Mouse (Mus musculus) C2C12 (cell line): ENCODE measurements around the gene Flot1.

Experiments
- CEBPB ChIP-seq: IDR thresholded peaks from one replicate; pipeline ENCODE4 v1.6.1; 2011; ENCODE audit warnings: low read depth, mild to moderate bottlenecking, control low read depth, moderate library complexity
- CTCF ChIP-seq: IDR thresholded peaks from one replicate; pipeline ENCODE4 v1.5.1; 2011; ENCODE audit not compliant: control insufficient read depth, insufficient read depth, insufficient read length
- FOSL1 ChIP-seq: IDR thresholded peaks from one replicate; pipeline ENCODE4 v1.8.0; 2011; ENCODE audit warnings: mild to moderate bottlenecking, low read length; ENCODE audit not compliant: poor library complexity, insufficient read depth, severe bottlenecking
- USF1 ChIP-seq: IDR thresholded peaks from one replicate; pipeline ENCODE4 v1.6.1; 2011; ENCODE audit warnings: low read depth, mild to moderate bottlenecking, control low read depth, moderate library complexity

- no peak for TF ChIP-seq CTCF
- TF ChIP-seq CEBPB: no peak
- no peak for TF ChIP-seq FOSL1
- TF ChIP-seq USF1: no peak
Measured at GRCm38 (mm10) chr17:35810900-35811648, 12.0 kb upstream of the Flot1 start.
